Mouse (Mus musculus): ENCODE measurements around the gene Vps35l.

Gene Vps35l

DNA sequence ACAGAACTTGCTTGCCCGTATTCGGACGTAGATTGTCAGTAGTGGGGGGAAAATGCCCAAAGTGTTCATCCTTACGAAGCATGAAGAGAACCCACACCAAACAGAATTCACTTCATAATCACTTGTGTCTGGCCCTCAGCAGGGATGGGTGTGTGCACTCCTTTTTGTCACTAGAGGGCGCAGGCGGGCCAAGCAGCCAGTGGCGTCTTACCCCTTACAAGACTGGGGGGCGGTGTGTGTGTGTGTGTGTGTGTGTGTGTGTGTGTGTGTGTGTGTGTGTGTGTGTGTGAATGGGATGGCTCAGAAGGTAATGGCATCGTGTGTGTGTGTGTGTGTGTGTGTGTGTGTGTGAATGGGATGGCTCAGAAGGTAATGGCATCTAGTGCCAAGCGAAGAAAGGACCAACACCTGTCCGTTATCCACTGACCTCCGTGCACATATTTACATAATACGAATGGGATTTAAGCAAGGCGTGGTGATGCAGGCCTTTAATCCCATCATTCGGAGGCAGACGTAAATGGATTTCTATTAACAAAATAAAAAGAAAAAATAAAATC, at the start of gene Vps35l:
Gene Vps35l, plus strand, starts transcription at position 252 of the 557 bp plus-strand sequence.
- DNase-seq (ENCODE audit: low spot score in 2 of 2) = peak; percentile 43 to 71

GRCm38 (mm10) chr7:118691287-118691686, 48.7 kb upstream of the Vps35l start:
- DNase-seq (ENCODE audit: low spot score in 2 of 2) = no peak

DNA sequence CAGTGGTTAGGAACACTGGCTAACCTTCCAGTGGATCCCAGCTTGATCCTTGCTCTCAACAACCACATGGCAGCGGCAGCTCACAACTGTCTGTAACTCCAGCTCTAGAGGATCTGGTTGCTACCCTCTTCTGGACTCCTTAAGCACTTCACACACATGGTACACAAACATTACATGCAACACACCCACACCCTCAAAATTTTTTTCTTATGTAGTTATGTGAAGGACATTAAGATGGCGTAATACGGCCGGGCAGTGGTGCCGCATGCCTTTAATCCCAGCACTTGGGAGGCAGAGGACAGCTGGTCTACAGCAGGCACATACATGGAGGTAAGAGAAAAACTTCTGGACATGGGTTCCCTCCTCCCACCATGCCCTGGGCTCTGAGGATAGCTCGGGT, 43.9 kb upstream of the Vps35l start:
- no peak for DNase-seq (ENCODE audit: low spot score in 2 of 2)

DNA sequence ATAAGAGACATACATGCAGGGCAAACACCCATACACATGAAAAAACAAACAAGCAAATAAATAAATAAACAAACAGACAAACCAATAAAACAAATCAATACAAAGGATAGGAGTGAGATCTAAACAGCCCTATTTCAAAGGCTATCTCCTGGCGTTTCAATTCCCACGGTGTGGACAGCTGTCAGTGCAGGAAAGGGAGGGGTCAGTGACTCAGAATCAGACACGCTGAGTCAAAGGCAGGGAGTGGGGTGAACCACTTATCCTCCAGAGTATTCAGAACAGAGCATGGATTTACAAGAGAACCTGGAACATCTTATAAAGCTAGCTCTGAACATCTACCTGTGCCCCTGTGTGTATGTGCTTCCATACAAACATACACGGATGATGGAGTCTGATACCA, 42.9 kb upstream of the Vps35l start:
- DNase-seq (ENCODE audit: low spot score in 2 of 2) = no peak

- no peak for DNase-seq (ENCODE audit: low spot score in 2 of 2)
Observed at GRCm38 (mm10) chr7:118698882-118699281, 41.1 kb upstream of the Vps35l start.

GRCm38 (mm10) chr7:118703144-118703561, 36.9 kb upstream of the Vps35l start:
- no peak for DNase-seq (ENCODE audit: low spot score in 2 of 2)

- DNase-seq (ENCODE audit: low spot score in 2 of 2) = no peak
Observed at GRCm38 (mm10) chr7:118704001-118704850, 35.8 kb upstream of the Vps35l start.

DNA sequence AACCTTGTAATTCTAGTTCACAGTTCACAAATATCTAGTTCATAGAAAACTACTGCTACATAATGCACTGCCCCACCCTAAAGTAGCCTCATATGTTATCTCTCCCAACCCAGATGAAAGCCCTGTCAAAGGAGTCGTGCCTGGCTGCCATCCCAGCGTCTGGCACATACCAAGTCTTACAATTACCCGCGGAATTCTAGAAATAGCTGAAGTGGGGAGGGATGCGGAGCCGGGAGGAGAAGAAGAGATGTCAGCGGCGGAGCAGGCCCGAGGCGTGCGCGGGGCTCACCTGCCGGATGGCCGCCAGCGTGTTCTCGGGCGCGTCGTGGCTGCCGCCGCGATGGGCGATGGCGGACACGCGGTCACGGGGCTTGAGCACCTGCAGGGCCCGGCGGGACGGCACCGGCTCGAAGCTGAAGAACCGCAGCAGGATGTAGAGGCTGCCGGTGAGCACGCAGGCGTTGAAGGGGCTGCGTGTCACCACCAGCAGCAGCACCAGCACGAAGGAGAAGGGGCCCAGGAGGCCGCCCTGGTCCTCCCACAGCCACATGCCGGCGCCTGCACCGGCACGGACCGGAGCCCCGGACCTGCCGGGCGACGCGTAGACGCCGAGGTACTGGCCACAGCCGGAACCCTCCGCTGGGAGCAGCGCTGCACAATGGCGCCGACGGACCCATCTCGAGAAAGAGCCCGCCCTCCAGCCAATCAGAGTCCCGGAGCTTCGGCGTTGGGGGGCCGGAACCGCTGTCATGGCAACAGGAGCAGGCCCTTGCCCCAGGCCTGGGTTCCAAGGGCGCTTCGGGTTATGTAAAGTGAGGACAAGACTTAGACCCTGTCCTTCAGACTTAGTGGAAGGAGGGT, 34.7 kb upstream of the Vps35l start, which contains the start of gene Gde1:
Gene Gde1, minus strand, starts transcription at position 678 of the 861 bp plus-strand sequence.
- DNase-seq (ENCODE audit: low spot score in 2 of 2) = peak; percentile 81 to 90

- DNase-seq (ENCODE audit: low spot score in 2 of 2) = no peak
Observed at GRCm38 (mm10) chr7:118706051-118706450, 34.0 kb upstream of the Vps35l start.

- no peak for DNase-seq (ENCODE audit: low spot score in 2 of 2)
Observed at GRCm38 (mm10) chr7:118706488-118706887, 33.5 kb upstream of the Vps35l start.

DNA sequence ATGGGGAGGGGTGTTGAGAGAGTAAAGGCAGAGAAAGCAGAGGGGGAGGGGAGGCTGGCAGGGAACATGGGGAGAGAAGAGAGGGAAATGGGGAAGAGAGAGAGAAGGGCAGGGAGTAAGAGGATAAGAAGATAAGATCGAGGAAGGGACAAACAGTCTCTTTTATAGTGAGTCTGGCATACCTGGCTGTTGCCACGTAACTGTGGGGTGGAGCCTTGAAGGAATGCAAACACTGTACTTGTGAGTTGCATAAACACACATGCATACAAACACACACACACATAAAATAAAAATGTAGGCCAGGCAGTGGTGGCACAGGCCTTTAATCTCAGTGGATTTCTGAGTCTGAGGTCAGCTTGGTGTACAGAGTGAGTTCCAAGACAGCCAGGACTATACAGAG, 32.8 kb upstream of the Vps35l start:
- DNase-seq (ENCODE audit: low spot score in 2 of 2) = peak in 1 of 2 experiments; percentile 19

GRCm38 (mm10) chr7:118708002-118708401, 32.0 kb upstream of the Vps35l start:
- no peak for DNase-seq (ENCODE audit: low spot score in 2 of 2)

GRCm38 (mm10) chr7:118710776-118711175, 29.2 kb upstream of the Vps35l start:
- no peak for DNase-seq (ENCODE audit: low spot score in 2 of 2)

GRCm38 (mm10) chr7:118712228-118713173, 27.5 kb upstream of the Vps35l start, which contains the start of gene Ccp110:
Ccp110 (plus strand) TSS chr7:118712552.
- peak; percentile 83 to 94 for DNase-seq (ENCODE audit: low spot score in 2 of 2)

DNA sequence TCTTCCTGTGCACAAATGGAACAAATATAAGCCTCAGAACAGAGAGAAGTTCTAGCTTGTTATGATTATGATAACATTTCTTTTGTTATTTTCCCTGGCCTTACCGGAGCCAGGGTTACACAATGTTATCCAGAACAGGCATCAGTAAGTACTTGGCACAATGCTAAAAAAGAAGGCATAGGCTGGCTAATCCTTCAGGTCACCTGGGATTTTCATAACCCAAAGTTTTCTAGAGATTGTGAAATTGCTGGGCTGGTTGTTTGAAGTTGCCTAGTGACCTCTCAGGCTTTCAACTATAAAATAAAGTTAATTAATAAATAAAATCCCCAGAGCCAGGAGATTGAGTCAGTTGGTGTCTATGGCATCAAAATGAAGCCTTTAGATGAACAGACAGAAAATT, 25.2 kb upstream of the Vps35l start:
- no peak for DNase-seq (ENCODE audit: low spot score in 2 of 2)

DNA sequence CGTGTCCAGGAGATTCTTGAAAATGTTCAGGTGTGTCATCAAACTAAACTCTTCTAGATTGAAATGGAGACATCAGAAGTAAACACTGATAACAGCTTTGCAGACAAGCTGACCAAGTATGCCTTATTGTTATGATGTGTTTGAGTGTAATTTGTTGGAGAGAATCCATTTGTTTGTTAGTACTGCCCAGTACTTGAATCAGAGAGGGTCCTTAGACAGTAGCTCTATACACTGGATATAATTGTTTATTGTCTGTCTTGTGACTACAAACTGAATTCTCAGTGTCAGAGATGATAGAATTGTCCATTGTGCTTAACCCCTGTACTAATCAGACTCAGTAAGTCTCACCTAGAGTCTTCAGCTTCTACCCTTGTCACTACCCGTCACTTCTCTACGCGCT, 22.0 kb upstream of the Vps35l start:
- DNase-seq (ENCODE audit: low spot score in 2 of 2) = no peak

- DNase-seq (ENCODE audit: low spot score in 2 of 2) = no peak
Observed at GRCm38 (mm10) chr7:118723927-118724326, 16.1 kb upstream of the Vps35l start.

- DNase-seq (ENCODE audit: low spot score in 2 of 2) = no peak
Observed at GRCm38 (mm10) chr7:118725459-118725858, 14.6 kb upstream of the Vps35l start.

DNA sequence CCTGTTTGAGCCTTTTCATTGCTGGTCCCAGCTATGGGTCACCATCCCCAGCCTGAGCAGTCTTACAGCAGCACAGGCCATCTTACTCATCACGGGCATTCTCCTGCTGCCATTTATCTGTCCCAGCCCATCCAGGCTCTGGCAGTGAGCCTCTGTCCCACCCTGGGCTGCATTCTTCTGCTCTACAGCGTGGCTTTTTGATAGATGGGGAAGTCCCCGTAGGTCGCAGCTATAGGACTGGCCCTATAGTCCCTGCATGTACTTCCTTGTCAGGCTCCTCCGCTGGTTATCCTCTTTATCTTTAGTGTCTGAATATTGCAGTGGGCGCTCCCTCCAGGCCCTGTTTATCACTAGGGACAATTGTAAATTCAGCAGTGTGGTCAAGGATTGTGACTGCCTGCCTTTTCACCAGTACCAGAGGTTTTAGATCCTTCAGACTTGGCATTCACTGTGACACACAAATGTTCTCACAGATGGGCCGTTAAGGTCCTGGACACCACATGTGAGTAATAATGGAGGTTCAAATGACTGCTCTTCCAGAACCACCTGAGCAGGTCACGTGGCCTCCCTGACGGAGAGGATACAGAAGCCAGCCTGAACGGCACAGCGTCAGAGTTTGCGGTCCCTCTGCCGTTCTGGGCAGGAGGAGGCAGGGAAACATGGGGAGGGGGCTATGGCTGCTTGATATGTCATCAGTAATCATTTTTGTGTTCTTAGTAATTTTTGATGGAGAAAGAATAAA, 11.0 kb upstream of the Vps35l start:
- no peak for DNase-seq (ENCODE audit: low spot score in 2 of 2)

DNA sequence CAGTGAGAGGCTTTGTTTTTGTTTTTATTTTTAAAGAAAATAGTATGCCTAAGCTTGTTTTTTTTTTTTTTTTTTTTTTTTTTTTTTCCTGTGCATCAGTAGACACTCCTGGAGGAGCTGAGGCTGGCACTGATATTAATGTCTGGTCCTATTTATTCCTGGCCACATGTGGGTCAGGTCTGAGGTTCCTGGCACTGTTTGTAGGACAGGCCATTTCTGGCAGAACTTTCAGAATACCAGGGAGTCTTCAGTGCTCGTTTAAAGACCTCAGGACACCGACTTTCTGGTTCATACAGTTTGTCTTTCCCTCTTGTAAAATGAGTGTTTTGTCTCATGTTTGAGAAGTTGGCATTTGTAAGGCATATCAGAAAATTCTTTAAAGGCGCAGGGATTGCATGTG, 8.2 kb upstream of the Vps35l start:
- no peak for DNase-seq (ENCODE audit: low spot score in 2 of 2)
